Mouse (Mus musculus): ENCODE data around the gene Kcnb1. TPM values are rescaled to one million over a fixed set of nuclear protein-coding genes. Genes with fewer than 3 reads are reported as not detected.
A peak's percentile ranks its signal among the peaks of the same experiment; 100 is the strongest.

Gene Kcnb1
- total RNA-seq, 2 experiments from 2014 or later: 95.0 to 95.2 TPM

DNA sequence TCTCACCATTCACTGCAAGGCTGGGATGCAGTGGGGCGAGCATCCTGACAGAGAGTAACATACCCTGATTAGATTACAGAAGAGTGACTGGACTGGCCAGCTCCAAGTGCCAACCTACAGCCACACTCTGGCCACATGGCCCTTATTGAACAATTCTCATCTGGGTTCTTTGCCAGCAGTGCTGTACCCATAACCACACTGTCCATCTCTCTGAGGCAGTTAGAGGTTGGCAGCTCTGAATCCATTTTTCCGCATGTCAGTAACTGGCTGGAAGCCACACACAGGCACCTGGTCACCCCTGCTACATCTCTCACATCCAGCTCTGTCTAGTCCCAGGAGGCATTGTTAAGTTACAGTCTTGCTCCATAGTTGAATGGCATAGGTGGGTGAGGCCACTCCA lies 46.0 kb downstream of the Kcnb1 start:
- DNase-seq (ENCODE audit: extremely low spot score in 1 of 2, low spot score in 2 of 2): no peak
- intact Hi-C loops (cut with DNase I): no loop called here

DNA sequence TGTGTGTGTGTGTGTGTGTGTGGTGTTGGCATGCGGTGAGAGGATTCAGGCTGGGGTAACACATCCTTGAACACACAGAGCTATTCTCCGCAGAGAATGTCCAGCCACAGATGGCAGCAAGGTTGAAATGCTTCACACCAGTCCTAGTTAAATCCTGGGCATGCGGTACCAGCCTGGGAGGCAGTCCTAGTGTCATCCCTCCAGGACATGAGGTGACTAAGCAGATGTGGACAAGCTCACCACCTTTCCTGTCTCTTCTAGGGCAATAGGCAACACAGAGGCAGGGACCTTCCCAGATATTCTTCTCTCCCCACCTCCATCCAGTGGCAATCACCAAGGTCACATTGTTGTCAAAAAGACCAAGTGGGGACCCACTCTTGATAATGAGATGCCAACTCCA lies 47.7 kb downstream of the Kcnb1 start:
- no peak for DNase-seq (ENCODE audit: extremely low spot score in 1 of 2, low spot score in 2 of 2)
- intact Hi-C loops (cut with DNase I): no loop called here

GRCm38 (mm10) chr2:167141810-167142209 lies 48.1 kb downstream of the Kcnb1 start:
- intact Hi-C loops (cut with DNase I): no loop called here
- no peak for DNase-seq (ENCODE audit: extremely low spot score in 1 of 2, low spot score in 2 of 2)

- DNase-seq (ENCODE audit: extremely low spot score in 1 of 2, low spot score in 2 of 2): no peak
- intact Hi-C loops (cut with DNase I): loop anchor here (10.0 kb wide), 1 partner anchor 45 kb away; no protein-coding TSS in a partner anchor
These were observed 50.1 kb downstream of the Kcnb1 start for GRCm38 (mm10) chr2:167139801-167140269.

DNA sequence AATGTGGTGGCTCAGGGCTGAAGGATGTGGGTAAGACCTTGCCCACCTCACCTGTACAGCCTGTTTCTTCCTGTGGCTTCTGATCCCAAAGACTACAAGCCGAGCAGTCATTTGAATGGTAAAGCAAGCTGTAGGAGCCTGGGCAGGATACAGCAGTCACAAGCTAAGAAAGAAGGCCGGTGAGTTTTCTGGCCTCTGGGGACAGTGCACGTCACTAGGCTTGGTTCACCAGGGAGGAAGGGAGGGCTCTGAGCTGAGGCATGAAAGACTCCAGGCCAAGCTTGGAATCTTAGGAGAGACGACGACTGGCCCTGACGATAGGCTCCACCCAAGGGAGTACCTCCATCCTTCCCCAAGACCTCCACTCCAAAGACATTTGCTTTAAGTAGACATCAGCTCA lies 51.3 kb downstream of the Kcnb1 start:
- no peak for DNase-seq (ENCODE audit: extremely low spot score in 1 of 2, low spot score in 2 of 2)
- intact Hi-C loops (cut with DNase I): loop anchor here (10.0 kb wide), 1 partner anchor 46 kb away; no protein-coding TSS in a partner anchor

GRCm38 (mm10) chr2:167136909-167137308 lies 53.0 kb downstream of the Kcnb1 start:
- intact Hi-C loops (cut with DNase I): loop anchor here (10.0 kb wide), 1 partner anchor 48 kb away; no protein-coding TSS in a partner anchor
- peak; percentile 91 to 93 for DNase-seq (ENCODE audit: extremely low spot score in 1 of 2, low spot score in 2 of 2)

DNA sequence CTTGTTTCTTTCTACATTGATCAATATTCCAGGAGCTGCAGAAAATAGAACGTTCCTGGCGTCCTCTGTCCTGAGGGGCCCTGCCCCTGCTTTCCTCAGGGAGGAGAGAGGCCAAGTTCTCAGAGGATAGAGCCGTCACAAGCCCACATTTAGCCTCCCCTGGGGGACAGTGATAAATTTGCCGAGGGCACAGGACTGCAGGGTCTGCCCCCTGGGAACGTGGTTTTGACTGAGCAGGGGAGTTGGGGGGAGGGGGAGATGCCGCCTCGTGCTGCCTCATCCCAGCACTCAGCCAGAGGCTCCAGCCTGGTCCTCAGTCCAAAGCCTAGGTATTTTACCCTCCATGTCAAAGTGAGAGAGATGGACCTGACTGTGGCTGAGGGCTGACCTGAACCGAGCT lies 57.9 kb downstream of the Kcnb1 start:
- DNase-seq (ENCODE audit: extremely low spot score in 1 of 2, low spot score in 2 of 2): no peak
- intact Hi-C loops (cut with DNase I): loop anchor here (10.0 kb wide), 1 partner anchor 53 kb away; no protein-coding TSS in a partner anchor

- intact Hi-C loops (cut with DNase I): loop anchor here (10.0 kb wide), 1 partner anchor 55 kb away; no protein-coding TSS in a partner anchor
- DNase-seq (ENCODE audit: extremely low spot score in 1 of 2, low spot score in 2 of 2): no peak
These were observed 59.7 kb downstream of the Kcnb1 start for GRCm38 (mm10) chr2:167130050-167130770.

GRCm38 (mm10) chr2:167129608-167129955 lies 60.4 kb downstream of the Kcnb1 start:
- DNase-seq (ENCODE audit: extremely low spot score in 1 of 2, low spot score in 2 of 2): no peak
- intact Hi-C loops (cut with DNase I): no loop called here

DNA sequence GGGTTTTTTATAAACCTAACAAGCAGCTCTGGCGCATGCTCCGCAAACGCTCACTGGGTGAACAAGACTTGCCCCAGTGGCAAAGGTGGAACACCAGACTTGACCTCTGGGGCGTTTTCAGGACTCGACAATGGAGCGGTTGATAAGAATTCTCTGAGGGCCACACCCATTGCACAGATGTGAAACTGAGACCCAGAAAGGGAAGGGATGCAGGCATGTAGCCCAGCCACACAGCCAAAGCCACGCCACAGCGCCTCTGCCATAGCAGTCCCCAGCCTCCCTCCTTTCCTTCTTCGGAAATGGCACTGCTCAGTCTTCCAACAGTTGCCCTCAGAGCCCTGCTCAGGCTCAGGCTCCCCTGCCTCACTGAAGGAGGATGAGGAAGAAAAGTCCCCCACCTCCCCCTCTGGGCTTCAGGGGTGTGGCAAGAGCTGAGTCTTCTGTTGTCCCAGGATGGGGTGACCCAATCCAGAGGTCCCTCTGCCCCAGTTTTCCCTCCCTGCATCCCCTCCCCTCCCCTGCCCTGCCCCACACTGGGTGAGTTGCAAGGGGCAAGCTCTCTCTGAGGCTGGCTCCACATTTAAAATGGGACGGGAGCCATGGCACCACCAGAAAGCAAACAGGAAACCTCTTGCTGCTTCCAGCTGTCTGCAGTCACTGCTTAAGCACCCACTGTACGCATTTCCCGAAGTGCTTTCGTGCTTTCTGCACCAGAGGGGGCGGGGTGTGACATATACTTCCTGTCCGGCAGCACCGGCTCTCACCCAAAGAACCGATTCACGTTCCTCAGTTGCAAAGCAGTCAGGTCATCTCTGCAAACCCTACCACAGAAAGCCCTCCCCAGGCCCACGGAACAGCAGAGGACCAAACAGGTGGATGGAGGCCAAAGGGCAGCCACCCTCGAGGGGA lies 61.0 kb downstream of the Kcnb1 start:
- intact Hi-C loops (cut with DNase I): no loop called here
- DNase-seq (ENCODE audit: extremely low spot score in 1 of 2, low spot score in 2 of 2): peak in 1 of 2 experiments; percentile 65

- intact Hi-C loops (cut with DNase I): no loop called here
- DNase-seq (ENCODE audit: extremely low spot score in 1 of 2, low spot score in 2 of 2): no peak
These were observed 62.6 kb downstream of the Kcnb1 start for GRCm38 (mm10) chr2:167127404-167127803.

DNA sequence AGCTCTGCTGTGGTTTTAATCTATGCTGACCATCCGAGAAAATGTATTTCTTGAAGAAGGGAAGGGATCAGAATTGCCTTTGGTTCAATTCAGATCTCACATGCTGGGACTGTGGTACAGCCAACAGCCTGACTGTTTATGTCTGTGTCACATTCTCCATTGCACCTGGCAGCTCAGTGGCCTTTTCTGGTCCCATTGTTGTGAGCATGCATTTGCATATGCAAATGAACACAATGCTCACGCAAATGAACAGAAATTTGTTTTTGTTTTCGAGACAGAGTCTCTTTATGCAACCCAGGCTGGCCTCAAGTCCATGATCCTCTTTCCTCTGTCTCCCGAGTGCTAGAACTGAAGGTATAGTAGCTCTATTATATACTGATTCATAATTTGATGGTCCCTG lies 64.2 kb downstream of the Kcnb1 start:
- no peak for DNase-seq (ENCODE audit: extremely low spot score in 1 of 2, low spot score in 2 of 2)
- intact Hi-C loops (cut with DNase I): no loop called here

DNA sequence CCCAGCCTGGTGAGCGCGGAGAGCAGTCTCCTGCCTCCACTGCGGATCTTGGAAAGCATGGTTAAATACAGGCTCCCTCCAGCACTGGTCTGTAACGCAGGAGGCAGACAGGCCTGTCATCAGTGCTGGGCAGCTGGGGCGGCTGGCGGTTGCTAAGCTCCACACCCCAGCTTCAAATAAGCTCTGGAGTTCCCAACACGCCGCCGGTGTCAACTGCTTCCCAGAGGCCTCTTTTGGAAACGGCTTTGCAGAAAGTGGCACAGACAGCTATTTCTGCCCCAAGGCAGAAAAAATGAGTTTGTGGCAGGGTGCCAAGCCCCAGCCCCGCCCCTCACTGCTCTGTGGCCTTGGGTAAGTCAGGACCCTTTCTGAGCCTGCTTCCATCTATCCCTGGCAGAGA lies 66.0 kb downstream of the Kcnb1 start:
- DNase-seq (ENCODE audit: extremely low spot score in 1 of 2, low spot score in 2 of 2): peak; percentile 46 to 77

DNA sequence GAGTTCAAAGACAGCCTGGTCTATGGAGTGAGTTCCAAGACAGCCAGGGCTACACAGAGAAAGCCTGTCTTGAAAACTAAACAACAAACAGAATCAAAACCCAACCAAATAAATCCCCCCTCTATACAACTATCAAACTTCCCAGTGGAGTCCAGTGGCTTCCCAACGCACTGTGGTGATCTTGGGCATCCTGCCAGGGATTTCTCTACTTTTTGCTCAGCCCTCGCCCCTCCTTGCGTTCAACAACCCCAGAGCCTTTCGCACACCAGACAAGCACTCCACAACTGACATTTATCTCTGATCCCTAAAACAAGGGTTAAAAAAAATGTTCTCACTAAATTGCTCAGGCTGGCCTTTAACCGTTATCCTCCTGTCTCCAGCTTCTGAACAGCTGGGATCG lies 67.2 kb downstream of the Kcnb1 start:
- DNase-seq (ENCODE audit: extremely low spot score in 1 of 2, low spot score in 2 of 2): no peak
- intact Hi-C loops (cut with DNase I): no loop called here

More for the DNA sequence above, 66.0 kb downstream of the Kcnb1 start:
- intact Hi-C loops (cut with DNase I): no loop called here

DNA sequence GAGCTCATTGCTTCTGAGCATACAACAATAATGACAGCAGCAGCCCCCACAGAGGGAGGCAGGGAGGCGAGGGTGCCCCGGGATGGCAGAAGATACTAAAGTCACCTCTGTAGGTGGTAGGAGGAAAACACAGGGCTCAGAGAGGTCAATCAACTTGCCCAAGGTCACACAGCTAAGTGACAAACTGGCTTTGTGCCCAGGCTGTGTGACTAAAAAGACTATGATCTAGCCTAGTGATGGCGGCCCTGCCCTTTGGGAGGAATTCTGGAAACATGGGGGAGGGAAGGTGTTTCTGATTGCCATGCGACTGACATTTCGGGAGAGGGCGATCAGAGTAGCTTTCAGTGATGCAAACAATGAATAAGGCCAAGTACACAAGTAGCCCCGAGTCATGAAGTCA lies 68.0 kb downstream of the Kcnb1 start:
- intact Hi-C loops (cut with DNase I): no loop called here
- no peak for DNase-seq (ENCODE audit: extremely low spot score in 1 of 2, low spot score in 2 of 2)

- intact Hi-C loops (cut with DNase I): no loop called here
- DNase-seq (ENCODE audit: extremely low spot score in 1 of 2, low spot score in 2 of 2): peak in 1 of 2 experiments; percentile 68
These were observed 68.7 kb downstream of the Kcnb1 start for GRCm38 (mm10) chr2:167121228-167121627.

DNA sequence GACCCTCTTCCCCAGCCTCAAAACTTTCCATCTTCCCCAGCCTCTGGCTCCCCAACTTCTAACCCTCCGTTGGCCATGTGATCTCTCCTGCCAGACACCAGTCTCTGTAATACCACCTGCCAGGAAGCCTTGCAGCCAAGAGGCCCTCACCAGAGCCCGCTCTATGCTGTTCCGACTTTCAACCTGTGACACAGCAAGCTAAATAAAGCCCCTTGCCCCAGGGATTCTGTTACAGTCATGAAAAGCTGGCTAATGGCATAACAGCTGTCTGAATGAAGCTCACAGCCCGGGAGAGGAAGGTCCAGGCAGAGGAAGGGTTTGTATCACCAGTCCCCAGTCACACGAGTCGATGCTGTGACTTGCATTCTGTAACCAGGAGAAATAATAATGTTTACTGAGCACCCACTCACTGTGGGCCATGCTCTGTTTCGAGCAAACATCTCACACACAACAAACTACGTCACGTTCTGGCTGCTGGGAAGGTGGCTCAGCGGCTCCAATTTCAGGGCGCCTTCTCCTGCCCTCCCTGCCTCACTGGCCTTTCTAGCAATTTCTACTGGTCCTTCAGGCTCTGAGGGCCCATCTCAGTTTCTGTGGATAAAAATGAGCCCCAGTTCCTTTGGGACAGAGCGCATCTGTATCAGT lies 69.6 kb downstream of the Kcnb1 start:
- intact Hi-C loops (cut with DNase I): no loop called here
- DNase-seq (ENCODE audit: extremely low spot score in 1 of 2, low spot score in 2 of 2): no peak

GRCm38 (mm10) chr2:167118046-167118445 lies 71.9 kb downstream of the Kcnb1 start:
- intact Hi-C loops (cut with DNase I): no loop called here
- DNase-seq (ENCODE audit: extremely low spot score in 1 of 2, low spot score in 2 of 2): no peak

GRCm38 (mm10) chr2:167112737-167113136 lies 77.2 kb downstream of the Kcnb1 start:
- intact Hi-C loops (cut with DNase I): loop anchor here (2.0 to 5.0 kb wide), 2 partner anchors 78 to 100 kb away; partner anchors contain the start of gene Kcnb1
- DNase-seq (ENCODE audit: extremely low spot score in 1 of 2, low spot score in 2 of 2): peak; percentile 62 to 74
